Mouse (Mus musculus) erythroblast, embryonic 14.5 days (primary cell): Measurements from ENCODE around the gene Rptor.

Source experiments
- GATA1 ChIP-seq: IDR thresholded peaks from 2 replicates; pipeline ENCODE4 v1.6.1; 2012; ENCODE audit warnings: low read length, inconsistent platforms, mixed read lengths
- TAL1 ChIP-seq: IDR thresholded peaks from 3 replicates; pipeline ENCODE4 v1.6.1; 2012; ENCODE audit warnings: low read length, inconsistent platforms, mixed read lengths

GRCm38 (mm10) chr11:119874841-119875240 lies 272.1 kb downstream of the Rptor start:
- TF ChIP-seq GATA1, result no peak
- TF ChIP-seq TAL1, result no peak
